Mouse (Mus musculus) forebrain, postnatal 0 days (tissue): ENCODE results near the gene Atoh8. TPM values are rescaled to one million over a fixed set of nuclear protein-coding genes. Genes with fewer than 3 reads are reported as not detected.

Experiments used
- ATAC-seq: fragments of 200-750 bp; cut with Nextera tagmentation; 2 replicates; pipeline ENCODE4 v1.8.0; 2017; ENCODE audit warnings: mild to moderate bottlenecking, moderate library complexity
- DNase-seq: peaks from one replicate; pipeline ENCODE4 v3.0.0-alpha.2; 2015
- H3K27ac ChIP-seq: fragments of 300-500 bp; sonication (generic); 2 replicates; pipeline ENCODE4 v1.5.1; 2014; ENCODE audit warnings: low read depth, mild to moderate bottlenecking, antibody characterized with exemption, low read length, moderate library complexity, mixed read lengths
- H3K27me3 ChIP-seq: fragments of 300-500 bp; sonication (generic); 2 replicates; pipeline ENCODE4 v1.6.1; 2014; ENCODE audit warnings: mild to moderate bottlenecking, low read length, mixed read lengths; ENCODE audit not compliant: insufficient read depth
- H3K36me3 ChIP-seq: fragments of 300-500 bp; sonication (generic); 2 replicates; pipeline ENCODE4 v1.6.1; 2014; ENCODE audit warnings: mild to moderate bottlenecking, moderate library complexity; ENCODE audit not compliant: insufficient read depth
- H3K4me1 ChIP-seq: fragments of 300-500 bp; sonication (generic); 2 replicates; pipeline ENCODE4 v1.6.1; 2014; ENCODE audit warnings: antibody characterized with exemption; ENCODE audit not compliant: insufficient read depth
- H3K4me2 ChIP-seq: fragments of 300-500 bp; sonication (generic); 2 replicates; pipeline ENCODE4 v1.6.1; 2014; ENCODE audit warnings: low read depth, mild to moderate bottlenecking, moderate library complexity
- H3K4me3 ChIP-seq: fragments of 300-500 bp; sonication (generic); 2 replicates; pipeline ENCODE4 v1.5.1; 2014; ENCODE audit warnings: low read depth, low read length, mixed read lengths
- H3K9ac ChIP-seq: fragments of 300-500 bp; sonication (generic); 2 replicates; pipeline ENCODE4 v1.6.1; 2014; ENCODE audit warnings: mild to moderate bottlenecking
- H3K9me3 ChIP-seq: fragments of 300-500 bp; sonication (generic); 2 replicates; pipeline ENCODE4 v1.6.1; 2016; ENCODE audit warnings: low read length
- CTCF ChIP-seq: sonication (generic); IDR thresholded peaks from 2 replicates; pipeline ENCODE4 v1.5.1; 2016; ENCODE audit warnings: antibody characterized with exemption, control low read depth, low read depth
- WGBS: fragments of 180-500 bp; shearing (Covaris S2); extraction: QIAGEN DNeasy Blood & Tissue Kit; methylation state at CpG from one replicate; pipeline ENCODE4 v1.1.7; 2014; 5-methylcytosine and 5-hydroxymethylcytosine counted together
- polyA plus RNA-seq: library from polyadenylated mRNA; unstranded; fragments of >200 nt; fragmentation: Nextera tagmentation; extraction: Ambion mirVana; gene quantifications from 2 replicates; pipeline ENCODE4 v1.2.1, GENCODE M21; 2015
- total RNA-seq: library from RNA; depleted of rRNA; stranded (reverse); fragments of >200 nt; gene quantifications from 2 replicates; pipeline ENCODE4 v1.2.3, GENCODE M21; 2014

Atoh8 gene
- total and polyA plus RNA-seq, 2 experiments from 2014 or later: 3.9 to 6.9 TPM

DNA sequence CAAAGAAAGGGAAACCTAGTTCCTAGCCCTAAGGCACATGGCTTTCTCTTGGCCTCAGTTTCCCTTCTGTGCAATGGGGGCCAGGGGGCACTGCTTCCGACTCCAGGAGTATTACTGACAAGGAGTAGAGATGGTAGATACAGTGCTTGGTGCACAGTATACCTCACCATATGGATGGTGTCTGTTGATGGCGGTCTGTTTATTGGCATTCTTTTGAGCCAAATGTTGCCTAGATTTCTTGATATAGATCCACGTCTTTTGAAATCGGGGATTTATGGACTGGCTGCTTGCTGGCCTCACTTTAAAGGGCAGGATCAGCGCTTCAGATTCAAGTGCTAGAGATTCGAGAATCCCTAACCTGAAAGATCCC is 18.0 kb downstream of the Atoh8 start:
- Histone ChIP-seq H3K27ac (peak overlapping the region; percentile 79), H3K36me3 (no peaks in the 10 kb centered on the region), H3K4me1 (peaks cover 27% of the 10 kb centered on the region), H3K4me3 (no peak overlapping the region), H3K9me3 (no peaks in the 10 kb centered on the region), H3K4me2 (peak overlapping the region; percentile 57), H3K9ac (0 out of 2 replicates have a peak overlapping the region, but pooled peaks have one; percentile 25), H3K27me3 (peaks cover 5% of the 10 kb centered on the region; the same call in 1 of the 2 replicates)
- no peak; the same call in 1 of the 2 replicates for TF ChIP-seq CTCF
- no peak for ATAC-seq
- whole genome bisulfite sequencing: 42% methylated on average over 6 of the region's 6 CpGs
- peak; percentile 42 for DNase-seq

DNA sequence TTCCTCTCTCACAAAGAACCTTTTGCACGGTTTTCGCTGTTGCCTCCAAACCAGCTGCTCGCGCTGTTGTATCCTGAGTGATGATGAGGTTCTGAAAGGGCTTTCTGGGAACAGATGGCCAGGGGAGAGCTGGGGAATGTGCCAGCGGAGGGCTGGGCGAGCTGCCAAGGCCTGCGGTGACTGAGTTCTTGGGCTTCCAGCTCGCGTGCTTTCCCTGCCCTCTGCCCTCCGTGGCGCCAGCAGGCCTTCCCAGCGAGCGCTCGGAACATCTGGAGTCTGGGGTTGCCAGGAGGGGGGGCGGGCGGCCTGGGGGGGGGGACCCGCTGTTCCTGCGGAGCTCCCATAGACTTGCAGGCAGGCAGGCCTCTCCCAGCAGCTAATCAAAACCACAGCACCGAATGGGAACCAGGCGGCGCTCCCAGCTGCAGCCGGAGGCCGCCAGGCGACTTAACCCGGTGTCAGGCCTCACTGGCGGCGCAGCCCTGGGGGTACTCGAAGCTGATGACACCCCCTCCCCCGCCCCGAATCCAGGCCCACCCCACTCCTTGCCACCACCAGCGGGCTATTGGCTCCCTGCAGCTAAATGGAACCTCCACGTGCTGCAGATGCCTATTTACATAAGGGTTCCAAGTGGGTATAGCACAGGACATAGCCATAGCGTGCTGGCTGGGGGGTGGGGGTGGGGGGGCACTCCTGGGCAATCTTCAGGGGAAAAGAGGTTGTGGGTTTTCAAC is 18.5 kb downstream of the Atoh8 start:
- H3K4me3 ChIP-seq: peak overlapping the region; percentile 19
- peak; percentile 9 for TF ChIP-seq CTCF
- H3K4me2 ChIP-seq: peak overlapping the region; percentile 57
- no peaks in the 10 kb centered on the region for H3K36me3 ChIP-seq
- peak; percentile 92 for ATAC-seq
- H3K27me3 ChIP-seq: 0 out of 2 replicates have a peak, but pooled peaks cover 5% of the 10 kb centered on the region
- 5% methylated on average over 32 of the region's 33 CpGs for WGBS
- no peaks in the 10 kb centered on the region for H3K9me3 ChIP-seq
- peak; percentile 96 for DNase-seq
- peaks cover 27% of the 10 kb centered on the region for H3K4me1 ChIP-seq
- H3K27ac ChIP-seq: peak overlapping the region; percentile 79
- peak overlapping the region; percentile 25 for H3K9ac ChIP-seq

DNA sequence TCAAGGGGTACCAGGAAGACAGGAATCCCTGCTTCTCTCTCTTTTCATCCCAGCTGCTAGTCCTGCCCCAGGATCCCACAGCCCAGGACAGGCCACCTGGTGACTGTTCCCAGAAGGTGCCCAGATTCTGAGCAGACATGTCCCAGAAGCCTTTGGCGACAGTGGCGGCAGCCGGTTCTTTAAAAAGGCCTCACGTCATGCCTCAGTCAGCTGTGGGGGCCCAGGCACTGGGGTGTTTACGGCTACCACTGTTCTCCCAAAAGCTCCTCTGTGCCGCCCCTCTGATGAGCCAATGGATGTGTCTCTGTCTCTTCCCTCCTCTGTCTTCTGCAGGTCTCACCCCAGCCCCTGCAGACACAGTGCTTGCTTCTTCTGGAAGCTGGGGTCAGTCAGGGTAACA is 19.8 kb downstream of the Atoh8 start:
- no peak overlapping the region for H3K4me2 ChIP-seq

DNA sequence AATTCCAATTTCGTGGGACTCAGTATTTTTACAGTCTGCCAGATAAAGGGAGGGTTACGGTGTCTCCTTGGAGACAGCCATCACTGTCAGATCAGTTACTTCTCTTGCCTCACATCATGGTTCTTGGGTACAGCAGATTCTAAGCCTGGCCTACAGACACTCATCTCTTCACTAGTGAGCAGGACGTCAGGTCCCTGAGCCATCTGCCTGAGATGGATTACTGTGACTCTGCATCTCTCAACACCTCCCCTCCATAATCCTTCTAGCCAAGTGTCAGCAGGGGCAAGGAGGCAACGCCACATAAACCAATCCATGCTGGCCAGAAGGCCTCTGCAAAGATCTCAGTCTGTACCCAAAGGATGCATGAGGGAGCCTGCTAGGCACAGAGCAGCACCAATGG is 24.0 kb downstream of the Atoh8 start:
- Histone ChIP-seq H3K4me2 (no peak overlapping the region), H3K27me3 (no peaks in the 10 kb centered on the region), H3K4me3 (no peak overlapping the region), H3K9ac (no peak overlapping the region), H3K36me3 (no peaks in the 10 kb centered on the region), H3K4me1 (peaks cover 19% of the 10 kb centered on the region), H3K27ac (no peak overlapping the region), H3K9me3 (no peaks in the 10 kb centered on the region)
- no peak for TF ChIP-seq CTCF
- DNase-seq (no peak), ATAC-seq (peak; percentile 72)
- 54% methylated on average over 4 of the region's 4 CpGs for WGBS

More for the DNA sequence above, 19.8 kb downstream of the Atoh8 start:
- ATAC-seq: no peak
- Histone ChIP-seq H3K4me1 (peaks cover 35% of the 10 kb centered on the region), H3K27me3 (no peaks in the 10 kb centered on the region), H3K36me3 (no peaks in the 10 kb centered on the region), H3K4me3 (no peak overlapping the region), H3K9me3 (no peaks in the 10 kb centered on the region), H3K9ac (no peak overlapping the region), H3K27ac (peak overlapping the region; percentile 36; the same call in 1 of the 2 replicates)
- WGBS: 46% methylated on average over 6 of the region's 6 CpGs
- TF ChIP-seq CTCF: no peak
- DNase-seq: no peak

DNA sequence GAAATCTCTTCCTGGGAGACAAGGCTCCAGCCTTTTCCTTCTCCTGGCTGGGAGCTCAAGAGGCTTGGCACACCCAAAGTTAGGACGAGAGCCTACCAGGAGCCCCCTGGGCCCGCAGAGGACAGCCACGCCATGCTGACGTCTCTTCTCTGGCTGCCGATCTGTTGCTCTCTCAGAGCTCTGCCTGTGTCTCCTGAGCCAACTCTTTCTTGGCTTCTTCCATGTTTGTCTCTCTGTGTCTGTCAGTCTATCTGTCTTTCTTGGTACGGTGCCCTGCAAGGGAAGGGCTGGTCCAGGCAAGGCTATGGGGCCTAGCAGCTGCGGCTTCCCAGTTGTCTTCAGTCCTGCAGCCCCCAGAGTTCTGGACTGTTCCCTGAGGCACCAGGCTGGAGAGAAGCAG is 24.6 kb downstream of the Atoh8 start:
- TF ChIP-seq CTCF: no peak
- H3K9me3 ChIP-seq: no peaks in the 10 kb centered on the region
- no peak overlapping the region for H3K4me3 ChIP-seq
- no peak for DNase-seq
- H3K27ac ChIP-seq: no peak overlapping the region
- peak; percentile 63 for ATAC-seq
- H3K36me3 ChIP-seq: no peaks in the 10 kb centered on the region
- H3K27me3 ChIP-seq: no peaks in the 10 kb centered on the region
- WGBS: 43% methylated on average over 7 of the region's 7 CpGs
- peaks cover 14% of the 10 kb centered on the region for H3K4me1 ChIP-seq
- no peak overlapping the region for H3K9ac ChIP-seq
- H3K4me2 ChIP-seq: no peak overlapping the region

DNA sequence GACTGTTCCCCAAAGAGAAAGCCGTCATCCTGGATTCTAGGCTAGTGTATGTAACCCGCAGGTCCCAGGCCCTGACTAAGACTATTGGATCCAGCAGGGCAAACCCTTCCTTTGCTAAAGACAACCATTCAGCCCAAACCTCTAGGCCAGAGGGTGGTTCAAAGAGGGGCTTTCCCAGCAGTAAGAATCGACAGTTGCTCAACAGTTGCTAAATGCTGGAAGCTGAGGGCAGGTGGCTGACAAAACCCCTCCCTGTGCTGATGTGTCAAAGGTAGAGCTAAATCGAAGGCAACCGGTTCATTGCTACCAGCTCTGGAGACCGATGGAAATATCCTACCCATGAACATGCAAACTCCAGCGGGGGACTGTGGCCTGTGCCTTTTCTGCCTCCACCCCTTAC is 25.6 kb downstream of the Atoh8 start:
- WGBS: 93% methylated on average over 7 of the region's 7 CpGs
- Histone ChIP-seq H3K36me3 (no peaks in the 10 kb centered on the region), H3K27ac (no peak overlapping the region), H3K9ac (no peak overlapping the region), H3K27me3 (no peaks in the 10 kb centered on the region), H3K9me3 (no peaks in the 10 kb centered on the region), H3K4me1 (peaks cover 8% of the 10 kb centered on the region), H3K4me2 (no peak overlapping the region), H3K4me3 (no peak overlapping the region)
- DNase-seq (no peak), ATAC-seq (no peak)
- TF ChIP-seq CTCF: no peak

DNA sequence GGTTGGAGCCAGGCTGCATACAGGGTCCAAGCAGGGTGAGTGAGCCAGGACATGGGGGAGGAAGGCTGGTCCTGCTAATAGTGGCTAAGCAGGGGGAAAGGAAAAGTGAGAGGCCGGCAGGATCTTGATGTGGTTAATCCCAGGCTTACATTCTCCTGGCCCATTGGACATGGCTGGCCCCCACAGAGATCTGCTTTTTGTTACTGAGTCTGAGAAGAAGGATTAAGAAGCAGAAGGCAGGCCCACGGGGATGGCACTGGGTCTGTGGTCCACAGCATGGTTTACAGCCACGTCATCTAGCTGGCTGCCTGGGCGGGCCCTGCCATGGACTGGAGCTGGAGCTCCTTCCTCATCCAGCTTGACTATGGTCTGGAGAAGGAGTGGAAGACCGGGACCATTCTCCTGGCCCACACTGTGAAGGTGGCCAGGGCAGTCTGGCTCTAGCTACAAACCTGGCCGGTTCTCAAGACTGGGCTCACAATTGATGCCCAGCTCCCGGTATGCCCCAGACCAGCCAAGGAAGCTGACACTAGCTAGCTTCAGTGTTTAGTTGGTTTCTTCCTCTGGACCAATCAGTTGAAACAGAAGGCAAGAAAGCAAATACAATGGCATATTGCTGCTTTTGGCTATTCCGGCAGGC is 26.9 kb downstream of the Atoh8 start:
- Histone ChIP-seq H3K4me1 (peaks cover 8% of the 10 kb centered on the region), H3K4me2 (no peak overlapping the region), H3K4me3 (no peak overlapping the region), H3K9me3 (no peaks in the 10 kb centered on the region), H3K27ac (no peak overlapping the region), H3K36me3 (no peaks in the 10 kb centered on the region), H3K9ac (no peak overlapping the region), H3K27me3 (no peaks in the 10 kb centered on the region)
- TF ChIP-seq CTCF: no peak
- no peak for ATAC-seq
- no peak for DNase-seq
- 68% methylated on average over 8 of the region's 8 CpGs for WGBS
